Mouse (Mus musculus) B cell, adult 62 days (primary cell): ENCODE measurements around the gene Wnt5a. TPM values are rescaled to one million over a fixed set of nuclear protein-coding genes. Genes with fewer than 3 reads are reported as not detected.

Experiments
- total RNA-seq: library from RNA; stranded (reverse); gene quantifications from 4 replicates; pipeline ENCODE4 v1.2.4, GENCODE M21; 2023

Gene Wnt5a
- not detected in 4 replicates for total RNA-seq

GRCm38 (mm10) chr14:28504101-28505050 is at the start of gene Wnt5a:
Gene Wnt5a, plus strand, starts transcription at chr14:28504750.

